Mouse (Mus musculus) frontal cortex, adult 2 months (tissue): ENCODE results near the gene Vwa3b. TPM values are rescaled to one million over a fixed set of nuclear protein-coding genes. Genes with fewer than 3 reads are reported as not detected.

Experiments
- DNase-seq, 2 experiments: peaks; one replicate each; pipeline ENCODE4 v3.0.0; 2022; ENCODE audit warnings: low spot score in 1 of 2; ENCODE audit errors: extremely low spot score in 1 of 2
- polyA plus RNA-seq: library from polyadenylated mRNA; depleted of rRNA; stranded (reverse); fragments of >200 nt; gene quantifications from 2 replicates; pipeline ENCODE4 v1.2.3, GENCODE M21; 2012; rRNA removed

Gene Vwa3b
- polyA plus RNA-seq, result 1.0 and 2.2 TPM in 2 replicates

- DNase-seq, result no peak
Observed at GRCm38 (mm10) chr1:37025962-37026686, at the start of gene Vwa3b. Gene Vwa3b (plus strand): TSS chr1:37026596.

GRCm38 (mm10) chr1:36976770-36977169 lies 49.6 kb upstream of the Vwa3b start:
- no peak for DNase-seq

- no peak for DNase-seq
Observed at GRCm38 (mm10) chr1:36982191-36982961, 44.0 kb upstream of the Vwa3b start.

GRCm38 (mm10) chr1:36983754-36984153 lies 42.6 kb upstream of the Vwa3b start:
- no peak for DNase-seq

- DNase-seq, result no peak
Observed at GRCm38 (mm10) chr1:36984406-36984805, 42.0 kb upstream of the Vwa3b start.

- no peak for DNase-seq
Observed at GRCm38 (mm10) chr1:36985896-36986295, 40.5 kb upstream of the Vwa3b start.

- no peak for DNase-seq
Observed at GRCm38 (mm10) chr1:36986396-36987160, 39.8 kb upstream of the Vwa3b start.

- no peak for DNase-seq
Observed at GRCm38 (mm10) chr1:36987172-36988148, 38.9 kb upstream of the Vwa3b start.

GRCm38 (mm10) chr1:36988161-36988560 lies 38.2 kb upstream of the Vwa3b start:
- DNase-seq, result no peak

- DNase-seq, result no peak
Observed at GRCm38 (mm10) chr1:36988561-36988960, 37.8 kb upstream of the Vwa3b start.

- DNase-seq, result no peak
Observed at GRCm38 (mm10) chr1:36994296-36994695, 32.1 kb upstream of the Vwa3b start.

- no peak for DNase-seq
Observed at GRCm38 (mm10) chr1:36995760-36996159, 30.6 kb upstream of the Vwa3b start.

GRCm38 (mm10) chr1:36996561-36997213 lies 29.7 kb upstream of the Vwa3b start:
- no peak for DNase-seq

GRCm38 (mm10) chr1:37000307-37000706 lies 26.1 kb upstream of the Vwa3b start:
- DNase-seq, result no peak

- no peak for DNase-seq
Observed at GRCm38 (mm10) chr1:37001636-37002315, 24.6 kb upstream of the Vwa3b start.

GRCm38 (mm10) chr1:37002316-37003008 lies 23.9 kb upstream of the Vwa3b start:
- no peak for DNase-seq

- no peak for DNase-seq
Observed at GRCm38 (mm10) chr1:37004533-37004932, 21.9 kb upstream of the Vwa3b start.

GRCm38 (mm10) chr1:37005036-37005435 lies 21.4 kb upstream of the Vwa3b start:
- no peak for DNase-seq
